Mouse (Mus musculus) lung, embryonic 16.5 days (tissue): ENCODE results near the gene Rtn4rl2. TPM values are rescaled to one million over a fixed set of nuclear protein-coding genes. Genes with fewer than 3 reads are reported as not detected.

ENCODE experiments used
- ATAC-seq: fragments of 200-750 bp; cut with Nextera tagmentation; 2 replicates; pipeline ENCODE4 v1.8.0; 2017; ENCODE audit warnings: low read depth, mild to moderate bottlenecking, moderate library complexity
- H3K27ac ChIP-seq: fragments of 300-500 bp; sonication (generic); 2 replicates; pipeline ENCODE4 v1.5.1; 2014; ENCODE audit warnings: mild to moderate bottlenecking, control low read depth, low read length
- H3K27me3 ChIP-seq: fragments of 300-500 bp; sonication (generic); 2 replicates; pipeline ENCODE4 v1.6.1; 2014; ENCODE audit warnings: low read depth, low read length, mixed read lengths; ENCODE audit not compliant: control insufficient read depth, insufficient read depth
- H3K36me3 ChIP-seq: fragments of 300-500 bp; sonication (generic); 2 replicates; pipeline ENCODE4 v1.6.1; 2014; ENCODE audit warnings: low read length; ENCODE audit not compliant: control insufficient read depth, insufficient read depth
- H3K4me1 ChIP-seq: fragments of 300-500 bp; sonication (generic); replicated peaks from 2 replicates; pipeline ENCODE4 v1.6.1; 2014; ENCODE audit warnings: low read length, mixed read lengths; ENCODE audit not compliant: control insufficient read depth, insufficient read depth
- H3K4me2 ChIP-seq: fragments of 300-500 bp; sonication (generic); 2 replicates; pipeline ENCODE4 v1.6.1; 2014; ENCODE audit warnings: low read depth, low read length, control low read depth
- H3K4me3 ChIP-seq: fragments of 300-500 bp; sonication (generic); 2 replicates; pipeline ENCODE4 v1.5.1; 2014; ENCODE audit warnings: mild to moderate bottlenecking, low read length, control low read depth
- H3K9ac ChIP-seq: fragments of 300-500 bp; sonication (generic); 2 replicates; pipeline ENCODE4 v1.6.1; 2014; ENCODE audit warnings: low read length, control low read depth
- H3K9me3 ChIP-seq: fragments of 300-500 bp; sonication (generic); 2 replicates; pipeline ENCODE4 v1.6.1; 2016; ENCODE audit warnings: low read length; ENCODE audit not compliant: control insufficient read depth
- WGBS: fragments of 180-500 bp; shearing (Covaris S2); extraction: QIAGEN DNeasy Blood & Tissue Kit; methylation state at CpG from one replicate; pipeline ENCODE4 v1.1.7; 2014; 5-methylcytosine and 5-hydroxymethylcytosine counted together
- polyA plus RNA-seq: library from polyadenylated mRNA; unstranded; fragments of >200 nt; fragmentation: Nextera tagmentation; extraction: Ambion mirVana; gene quantifications from 2 replicates; pipeline ENCODE4 v1.2.1, GENCODE M21; 2015

The Rtn4rl2 gene
- polyA plus RNA-seq, 1 experiment from 2014 or later, result 0.31 TPM

- Histone ChIP-seq H3K9ac (peak overlapping the region; percentile 52), H3K4me2 (peak overlapping the region; percentile 96), H3K4me1 (peaks cover 40% of the 10 kb centered on the region), H3K4me3 (peak overlapping the region; percentile 62), H3K9me3 (no peaks in the 10 kb centered on the region), H3K36me3 (no peaks in the 10 kb centered on the region), H3K27me3 (peaks cover 65% of the 10 kb centered on the region), H3K27ac (no peak overlapping the region)
- WGBS, result under 1% methylated on average over 58 of the region's 58 CpGs
- peak; percentile 6; the same call in 1 of the 2 replicates for ATAC-seq
Measured at GRCm38 (mm10) chr2:84887411-84888271, 1.1 kb upstream of the Rtn4rl2 start.

GRCm38 (mm10) chr2:84886821-84887281 lies 341 bp upstream of the Rtn4rl2 start:
- Histone ChIP-seq H3K9me3 (no peaks in the 10 kb centered on the region), H3K4me1 (peaks cover 41% of the 10 kb centered on the region), H3K27me3 (peaks cover 73% of the 10 kb centered on the region), H3K9ac (peak overlapping the region; percentile 52), H3K4me2 (peak overlapping the region; percentile 96), H3K4me3 (peak overlapping the region; percentile 62), H3K27ac (no peak overlapping the region), H3K36me3 (no peaks in the 10 kb centered on the region)
- ATAC-seq, result peak; percentile 18
- 1% methylated on average over 36 of the region's 39 CpGs for WGBS

- H3K4me1 ChIP-seq, result peaks cover 40% of the 10 kb centered on the region
- ATAC-seq, result no peak
Measured at GRCm38 (mm10) chr2:84885084-84886055, 1.1 kb downstream of the Rtn4rl2 start.

GRCm38 (mm10) chr2:84884611-84885010 lies 1.9 kb downstream of the Rtn4rl2 start:
- H3K4me3 ChIP-seq, result no peak overlapping the region
- no peaks in the 10 kb centered on the region for H3K9me3 ChIP-seq
- WGBS, result 40% methylated on average over 4 of the region's 4 CpGs
- no peak overlapping the region for H3K4me2 ChIP-seq
- peaks cover 80% of the 10 kb centered on the region for H3K27me3 ChIP-seq
- peaks cover 38% of the 10 kb centered on the region for H3K4me1 ChIP-seq
- no peak overlapping the region for H3K9ac ChIP-seq
- ATAC-seq, result no peak
- no peak overlapping the region for H3K27ac ChIP-seq
- H3K36me3 ChIP-seq, result no peaks in the 10 kb centered on the region

More at GRCm38 (mm10) chr2:84885084-84886055, 1.1 kb downstream of the Rtn4rl2 start:
- 15% methylated on average over 21 of the region's 23 CpGs for WGBS
- Histone ChIP-seq H3K4me2 (peak overlapping the region; percentile 96; the same call in 1 of the 2 replicates), H3K27ac (no peak overlapping the region), H3K4me3 (no peak overlapping the region; the same call in 1 of the 2 replicates), H3K27me3 (peaks cover 81% of the 10 kb centered on the region), H3K36me3 (no peaks in the 10 kb centered on the region), H3K9ac (no peak overlapping the region), H3K9me3 (no peaks in the 10 kb centered on the region)

- Histone ChIP-seq H3K4me3 (no peak overlapping the region), H3K36me3 (no peaks in the 10 kb centered on the region), H3K9me3 (no peaks in the 10 kb centered on the region), H3K9ac (no peak overlapping the region), H3K27ac (no peak overlapping the region), H3K27me3 (peaks cover 74% of the 10 kb centered on the region), H3K4me2 (no peak overlapping the region), H3K4me1 (peaks cover 31% of the 10 kb centered on the region)
- WGBS, result 67% methylated on average over 4 of the region's 4 CpGs
- ATAC-seq, result no peak
Measured at GRCm38 (mm10) chr2:84883942-84884341, 2.6 kb downstream of the Rtn4rl2 start.

- H3K27me3 ChIP-seq, result peaks cover 74% of the 10 kb centered on the region
- H3K36me3 ChIP-seq, result no peaks in the 10 kb centered on the region
- H3K4me3 ChIP-seq, result no peak overlapping the region
- no peaks in the 10 kb centered on the region for H3K9me3 ChIP-seq
- H3K27ac ChIP-seq, result no peak overlapping the region
- H3K4me1 ChIP-seq, result peaks cover 30% of the 10 kb centered on the region
- H3K4me2 ChIP-seq, result no peak overlapping the region
- WGBS, result 10% methylated on average over 11 of the region's 11 CpGs
- H3K9ac ChIP-seq, result no peak overlapping the region
- ATAC-seq, result no peak
Measured at GRCm38 (mm10) chr2:84883530-84883929, 3.0 kb downstream of the Rtn4rl2 start.

- Histone ChIP-seq H3K27ac (no peak overlapping the region), H3K9ac (no peak overlapping the region), H3K4me1 (peaks cover 28% of the 10 kb centered on the region), H3K27me3 (peaks cover 70% of the 10 kb centered on the region), H3K36me3 (no peaks in the 10 kb centered on the region), H3K4me3 (no peak overlapping the region), H3K9me3 (no peaks in the 10 kb centered on the region), H3K4me2 (no peak overlapping the region; the same call in 1 of the 2 replicates)
- WGBS, result 7% methylated on average over 6 of the region's 6 CpGs
- no peak for ATAC-seq
Measured at GRCm38 (mm10) chr2:84883084-84883483, 3.4 kb downstream of the Rtn4rl2 start.

- H3K27me3 ChIP-seq, result peaks cover 66% of the 10 kb centered on the region
- peaks cover 23% of the 10 kb centered on the region for H3K4me1 ChIP-seq
- no peaks in the 10 kb centered on the region for H3K9me3 ChIP-seq
- no peak overlapping the region for H3K27ac ChIP-seq
- peak overlapping the region; percentile 15; the same call in 1 of the 2 replicates for H3K4me3 ChIP-seq
- peak overlapping the region; percentile 22; the same call in 1 of the 2 replicates for H3K9ac ChIP-seq
- 2% methylated on average over 23 of the region's 23 CpGs for WGBS
- no peaks in the 10 kb centered on the region for H3K36me3 ChIP-seq
- ATAC-seq, result 0 out of 2 replicates have a peak, but pooled peaks have one; percentile 41
- peak overlapping the region; percentile 40 for H3K4me2 ChIP-seq
Measured at GRCm38 (mm10) chr2:84882606-84883005, 3.9 kb downstream of the Rtn4rl2 start.
